Mouse (Mus musculus) gastrocnemius, adult 18-20 months (tissue): ENCODE results near the gene Dnajc21. TPM values are rescaled to one million over a fixed set of nuclear protein-coding genes. Genes with fewer than 3 reads are reported as not detected.

ENCODE experiments used
- DNase-seq: peaks from one replicate; pipeline ENCODE4 v3.0.0; 2021; ENCODE audit warnings: low spot score
- total RNA-seq, 2 experiments: library from RNA; stranded (reverse); gene quantifications; 2 replicates each; pipeline ENCODE4 v1.2.3; 2021

Gene Dnajc21
- total RNA-seq, 2 experiments from 2014 or later: 70.1 to 79.0 TPM

DNA sequence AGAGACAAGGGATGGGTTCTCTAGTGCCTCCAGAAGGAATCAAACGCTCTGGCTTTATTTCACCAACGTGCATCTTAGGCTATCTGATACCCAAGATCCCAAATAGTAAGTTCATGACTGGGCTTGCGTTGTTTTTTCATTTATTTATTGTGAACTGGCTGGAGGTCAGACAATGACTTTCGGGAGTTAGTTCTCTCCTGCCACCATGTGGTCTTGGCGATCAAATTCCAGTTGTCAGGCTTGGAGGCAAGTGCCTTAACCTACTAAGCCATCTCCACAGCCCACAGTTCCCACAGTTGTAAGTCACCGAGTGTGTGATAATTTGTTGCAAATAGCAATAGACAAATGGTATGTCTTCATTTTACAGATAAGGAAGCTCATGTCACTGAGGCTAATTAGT lies 30.4 kb downstream of the Dnajc21 start:
- no peak for DNase-seq

DNA sequence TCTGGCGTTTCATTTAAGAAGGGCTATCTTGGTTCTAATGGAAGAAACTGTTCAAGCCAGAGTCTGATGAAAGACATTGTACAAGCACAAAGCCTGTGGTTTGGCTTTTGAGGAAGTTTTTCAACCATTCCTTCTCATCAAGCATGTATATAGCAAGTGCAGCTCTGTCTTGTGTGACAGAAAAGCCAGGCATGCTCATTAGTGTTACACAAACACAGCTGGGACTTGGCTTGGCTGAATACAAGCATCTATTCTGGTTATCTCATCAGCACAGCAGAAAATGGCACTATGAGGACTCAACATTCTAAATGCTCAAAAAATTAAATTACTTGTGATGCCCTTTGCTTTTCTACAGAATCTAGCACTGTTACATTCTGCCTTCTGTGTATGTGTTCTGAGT lies 33.4 kb downstream of the Dnajc21 start:
- no peak for DNase-seq

- no peak for DNase-seq
Measured at GRCm38 (mm10) chr15:10426545-10427266, 43.6 kb downstream of the Dnajc21 start.

DNA sequence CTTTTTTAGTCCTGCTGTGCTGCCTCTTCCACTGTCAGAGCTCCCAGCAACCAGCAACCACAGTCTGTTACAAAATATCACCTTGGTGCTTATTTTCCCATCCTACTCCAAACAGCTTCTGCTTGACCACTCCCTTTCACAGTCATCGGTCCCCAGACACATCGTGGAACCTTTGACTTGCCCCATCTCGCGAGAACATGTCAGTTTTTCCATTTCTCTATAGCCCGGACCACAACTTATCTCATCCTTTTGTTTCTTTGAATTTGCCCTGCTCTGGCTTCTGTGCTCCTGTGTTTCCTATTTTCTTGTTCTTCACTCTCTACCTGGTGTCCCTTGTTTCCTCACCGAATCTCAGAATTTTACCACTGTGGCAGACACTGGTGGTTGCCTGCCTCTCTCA lies 44.2 kb downstream of the Dnajc21 start:
- no peak for DNase-seq

DNA sequence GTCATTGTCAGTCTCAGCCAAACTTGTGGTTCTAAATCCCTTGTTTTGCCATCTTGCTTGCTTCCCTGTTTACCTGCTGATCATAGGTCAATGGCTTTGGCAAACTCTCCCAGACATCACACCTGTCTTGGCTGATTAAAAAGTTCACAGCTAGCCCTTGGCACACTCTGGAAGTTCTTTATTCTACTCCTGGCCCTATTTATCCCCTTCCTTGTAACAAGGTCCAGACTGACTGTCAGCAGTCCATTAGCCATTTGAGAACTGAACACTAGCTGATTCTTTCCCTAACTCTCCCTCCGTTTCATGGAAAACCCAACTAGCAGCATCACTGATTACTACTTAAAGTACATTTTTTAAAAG lies 48.6 kb downstream of the Dnajc21 start:
- no peak for DNase-seq

DNA sequence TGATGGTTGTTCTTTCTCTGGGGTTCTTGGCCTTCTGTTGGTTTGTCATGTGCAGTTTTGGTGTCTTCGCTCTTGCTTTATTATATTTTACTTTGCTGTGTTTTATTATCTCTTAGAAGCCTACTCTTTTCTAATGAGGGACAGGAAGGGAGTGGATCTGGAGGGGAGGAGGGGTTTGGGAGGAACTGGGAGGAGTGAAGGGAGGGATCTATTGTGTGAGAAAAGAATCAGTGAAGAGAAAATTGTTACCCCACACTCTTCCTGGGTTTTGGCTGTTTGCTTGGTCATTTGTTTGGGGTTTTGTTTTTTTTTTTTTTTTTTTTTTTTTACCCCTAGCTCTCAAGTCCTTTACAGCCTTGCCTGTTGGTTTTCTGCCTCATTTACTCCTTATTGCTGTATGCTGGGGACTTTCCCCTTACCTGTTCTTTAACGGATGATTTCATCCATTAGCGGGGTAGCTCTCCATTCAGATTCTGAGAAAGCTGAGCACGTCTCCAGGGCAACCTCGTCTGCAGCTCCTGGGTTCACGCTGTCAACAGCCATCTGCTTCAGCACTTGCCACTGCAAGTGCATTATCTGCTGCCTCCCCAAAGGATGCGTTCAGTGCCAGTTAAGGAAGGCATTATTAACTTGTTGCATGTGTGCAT lies 49.1 kb downstream of the Dnajc21 start:
- DNase-seq: no peak

DNA sequence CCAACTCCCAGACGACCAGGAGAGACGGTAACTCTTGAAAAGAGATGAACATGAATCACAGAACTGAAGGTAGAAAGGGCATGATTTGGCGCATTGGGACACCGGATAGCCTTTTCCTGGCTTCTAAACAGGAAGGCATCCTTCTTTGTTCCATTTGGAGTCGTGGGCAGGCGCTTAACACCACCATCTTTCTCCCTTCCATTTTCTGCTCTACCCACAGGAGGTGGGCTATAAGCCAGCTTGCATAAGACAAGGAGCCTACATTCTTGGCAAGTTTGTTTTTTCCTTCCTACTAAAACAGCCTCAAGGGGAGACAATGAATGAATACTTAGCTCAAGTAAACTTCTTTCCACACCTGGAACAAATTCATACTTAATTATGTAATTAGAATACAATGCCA lies 56.7 kb downstream of the Dnajc21 start:
- no peak for DNase-seq

GRCm38 (mm10) chr15:10410881-10411280 lies 59.4 kb downstream of the Dnajc21 start:
- DNase-seq: no peak

DNA sequence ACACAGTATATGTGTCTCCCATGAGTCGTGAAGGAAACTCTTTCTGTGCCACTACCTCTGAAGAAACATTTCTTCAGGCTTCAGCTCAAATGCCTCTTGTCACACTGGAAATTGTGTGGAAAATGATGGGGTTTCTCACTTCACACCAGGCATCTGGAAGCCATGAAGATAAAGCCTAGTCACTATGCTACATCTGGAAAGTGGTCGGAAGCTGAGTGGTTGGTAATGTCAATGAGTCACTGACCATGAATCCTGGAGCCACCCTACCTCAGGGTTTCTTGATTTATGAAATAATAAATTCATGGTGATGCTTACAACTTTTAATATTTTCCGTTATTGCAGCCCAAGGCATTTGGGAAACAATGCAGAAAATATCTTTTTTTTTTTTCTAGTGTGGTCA lies 60.5 kb downstream of the Dnajc21 start:
- no peak for DNase-seq

- no peak for DNase-seq
Measured at GRCm38 (mm10) chr15:10400415-10400814, 69.9 kb downstream of the Dnajc21 start.

GRCm38 (mm10) chr15:10399795-10400194 lies 70.5 kb downstream of the Dnajc21 start:
- no peak for DNase-seq

Other genes with a start within 250 kb of the Dnajc21 start
- gene Gm21973, start 145.1 kb downstream of the Dnajc21 start, total RNA-seq: not detected
- gene Agxt2, start 112.0 kb downstream of the Dnajc21 start, total RNA-seq: not detected
- gene Brix1, start 15.4 kb upstream of the Dnajc21 start, total RNA-seq: 10 to 100 TPM; 16.7 to 18.0 TPM
- gene Rad1, start 15.5 kb upstream of the Dnajc21 start, total RNA-seq: 1 to 10 TPM; 3.9 to 5.2 TPM
- not detected for gene Ttc23l, start 88.2 kb upstream of the Dnajc21 start, total RNA-seq
- 1 to 10 TPM; 5.5 to 7.0 TPM for gene Rai14, start 244.1 kb upstream of the Dnajc21 start, total RNA-seq